Mouse (Mus musculus) neural tube, embryonic 11.5 days (tissue): ENCODE results near the gene Bmi1. TPM values are rescaled to one million over a fixed set of nuclear protein-coding genes. Genes with fewer than 3 reads are reported as not detected.
A peak's percentile ranks its signal among the peaks of the same experiment; 100 is the strongest.

Experiments used
- ATAC-seq: fragments of 200-750 bp; cut with Nextera tagmentation; 2 replicates; pipeline ENCODE4 v1.8.0; 2017; ENCODE audit warnings: moderate number of reproducible peaks, mild to moderate bottlenecking, moderate TSS enrichment, moderate library complexity; ENCODE audit not compliant: insufficient read depth, low FRiP score, low TSS enrichment
- DNase-seq: peaks from one replicate; pipeline ENCODE4 v3.0.0-alpha.2; 2015; ENCODE audit warnings: low spot score
- H3K27ac ChIP-seq: fragments of 300-500 bp; sonication (generic); 2 replicates; pipeline ENCODE4 v1.5.1; 2014; ENCODE audit warnings: low read depth, mild to moderate bottlenecking, low read length
- H3K27me3 ChIP-seq: fragments of 300-500 bp; sonication (generic); 2 replicates; pipeline ENCODE4 v1.6.1; 2014; ENCODE audit warnings: mild to moderate bottlenecking, low read length, mixed read lengths; ENCODE audit not compliant: control insufficient read depth, insufficient read depth
- H3K36me3 ChIP-seq: fragments of 300-500 bp; sonication (generic); 2 replicates; pipeline ENCODE4 v1.6.1; 2014; ENCODE audit warnings: mild to moderate bottlenecking, low read length, moderate library complexity, mixed read lengths; ENCODE audit not compliant: control insufficient read depth, insufficient read depth
- H3K4me1 ChIP-seq: fragments of 300-500 bp; sonication (generic); 2 replicates; pipeline ENCODE4 v1.6.1; 2014; ENCODE audit warnings: low read length, mixed read lengths; ENCODE audit not compliant: control insufficient read depth, insufficient read depth
- H3K4me2 ChIP-seq: fragments of 300-500 bp; sonication (generic); 2 replicates; pipeline ENCODE4 v1.6.1; 2014; ENCODE audit warnings: low read depth, mild to moderate bottlenecking, moderate library complexity
- H3K4me3 ChIP-seq: fragments of 300-500 bp; sonication (generic); 2 replicates; pipeline ENCODE4 v1.5.1; 2014; ENCODE audit warnings: low read depth, low read length
- H3K9ac ChIP-seq: fragments of 300-500 bp; sonication (generic); 2 replicates; pipeline ENCODE4 v1.6.1; 2014; ENCODE audit warnings: mild to moderate bottlenecking, low read length
- H3K9me3 ChIP-seq: fragments of 300-500 bp; sonication (generic); 2 replicates; pipeline ENCODE4 v1.6.1; 2016; ENCODE audit warnings: low read length; ENCODE audit not compliant: control insufficient read depth
- WGBS: fragments of 180-500 bp; shearing (Covaris S2); extraction: QIAGEN DNeasy Blood & Tissue Kit; methylation state at CpG from one replicate; pipeline ENCODE4 v1.1.7; 2014; 5-methylcytosine and 5-hydroxymethylcytosine counted together
- polyA plus RNA-seq: library from polyadenylated mRNA; unstranded; fragments of >200 nt; fragmentation: Nextera tagmentation; extraction: Ambion mirVana; gene quantifications from 2 replicates; pipeline ENCODE4 v1.2.1, GENCODE M21; 2014

Gene Bmi1
- polyA plus RNA-seq, 1 experiment from 2014 or later: 43.8 TPM

GRCm38 (mm10) chr2:18684062-18684461, 7.2 kb downstream of the Bmi1 start:
- no peaks in the 10 kb centered on the region for H3K36me3 ChIP-seq
- no peak overlapping the region for H3K9ac ChIP-seq
- no peak overlapping the region for H3K4me2 ChIP-seq
- no peak for DNase-seq
- WGBS: 32% methylated on average over 5 of the region's 5 CpGs
- no peak for ATAC-seq
- peaks cover 10% of the 10 kb centered on the region for H3K4me1 ChIP-seq
- H3K27me3 ChIP-seq: peaks cover 65% of the 10 kb centered on the region
- no peaks in the 10 kb centered on the region for H3K9me3 ChIP-seq
- H3K4me3 ChIP-seq: no peak overlapping the region
- no peak overlapping the region for H3K27ac ChIP-seq

GRCm38 (mm10) chr2:18686386-18686785, 9.6 kb downstream of the Bmi1 start:
- DNase-seq: no peak
- H3K4me3 ChIP-seq: no peak overlapping the region
- H3K9me3 ChIP-seq: no peaks in the 10 kb centered on the region
- ATAC-seq: no peak
- H3K4me2 ChIP-seq: no peak overlapping the region
- 0 out of 2 replicates have a peak, but pooled peaks cover 2% of the 10 kb centered on the region for H3K4me1 ChIP-seq
- 9% methylated on average over 6 of the region's 6 CpGs for WGBS
- no peaks in the 10 kb centered on the region for H3K36me3 ChIP-seq
- H3K9ac ChIP-seq: no peak overlapping the region
- no peak overlapping the region for H3K27ac ChIP-seq
- peaks cover 69% of the 10 kb centered on the region for H3K27me3 ChIP-seq

- DNase-seq: no peak
- Histone ChIP-seq H3K27me3 (peaks cover 70% of the 10 kb centered on the region), H3K4me2 (no peak overlapping the region), H3K9ac (no peak overlapping the region), H3K36me3 (no peaks in the 10 kb centered on the region), H3K9me3 (no peaks in the 10 kb centered on the region), H3K27ac (no peak overlapping the region), H3K4me3 (no peak overlapping the region), H3K4me1 (0 out of 2 replicates have a peak, but pooled peaks cover 2% of the 10 kb centered on the region)
- WGBS: 4% methylated on average over 8 of the region's 8 CpGs
- no peak for ATAC-seq
These were observed 10.2 kb downstream of the Bmi1 start for GRCm38 (mm10) chr2:18686826-18687519.

- no peak overlapping the region for H3K27ac ChIP-seq
- H3K36me3 ChIP-seq: no peaks in the 10 kb centered on the region
- H3K4me1 ChIP-seq: 0 out of 2 replicates have a peak, but pooled peaks cover 2% of the 10 kb centered on the region
- H3K27me3 ChIP-seq: peaks cover 72% of the 10 kb centered on the region
- 3% methylated on average over 9 of the region's 9 CpGs for WGBS
- no peak for DNase-seq
- H3K9ac ChIP-seq: no peak overlapping the region
- H3K4me3 ChIP-seq: no peak overlapping the region
- ATAC-seq: no peak
- no peaks in the 10 kb centered on the region for H3K9me3 ChIP-seq
- no peak overlapping the region for H3K4me2 ChIP-seq
These were observed 10.9 kb downstream of the Bmi1 start for GRCm38 (mm10) chr2:18687671-18688170.

- Histone ChIP-seq H3K27me3 (peaks cover 75% of the 10 kb centered on the region), H3K27ac (no peak overlapping the region), H3K9me3 (no peaks in the 10 kb centered on the region), H3K36me3 (no peaks in the 10 kb centered on the region), H3K4me3 (peak overlapping the region; percentile 23), H3K4me1 (0 out of 2 replicates have a peak, but pooled peaks cover 2% of the 10 kb centered on the region), H3K4me2 (no peak overlapping the region), H3K9ac (no peak overlapping the region)
- ATAC-seq (no peak), DNase-seq (no peak)
- whole genome bisulfite sequencing: 5% methylated on average over 6 of the region's 6 CpGs
These were observed 11.5 kb downstream of the Bmi1 start for GRCm38 (mm10) chr2:18688286-18688685.

GRCm38 (mm10) chr2:18688708-18689063, 11.9 kb downstream of the Bmi1 start:
- peak overlapping the region; percentile 72 for H3K4me2 ChIP-seq
- WGBS: under 1% methylated on average over 43 of the region's 45 CpGs

GRCm38 (mm10) chr2:18689064-18689921, 12.5 kb downstream of the Bmi1 start:
- H3K27me3 ChIP-seq: peaks cover 73% of the 10 kb centered on the region

More at GRCm38 (mm10) chr2:18688708-18689063, 11.9 kb downstream of the Bmi1 start:
- H3K9ac ChIP-seq: no peak overlapping the region
- ATAC-seq (peak; percentile 27; the same call in 1 of the 2 replicates), DNase-seq (peak; percentile 84)
- no peaks in the 10 kb centered on the region for H3K9me3 ChIP-seq
- H3K27me3 ChIP-seq: peaks cover 75% of the 10 kb centered on the region
- H3K4me3 ChIP-seq: peak overlapping the region; percentile 23
- H3K36me3 ChIP-seq: no peaks in the 10 kb centered on the region
- peaks cover 2% of the 10 kb centered on the region; the same call in 1 of the 2 replicates for H3K4me1 ChIP-seq
- H3K27ac ChIP-seq: no peak overlapping the region

GRCm38 (mm10) chr2:18690055-18690691, 13.4 kb downstream of the Bmi1 start:
- Histone ChIP-seq H3K4me2 (peak overlapping the region; percentile 72), H3K9me3 (no peaks in the 10 kb centered on the region), H3K27me3 (peaks cover 71% of the 10 kb centered on the region), H3K27ac (no peak overlapping the region), H3K36me3 (no peaks in the 10 kb centered on the region), H3K4me1 (peaks cover 2% of the 10 kb centered on the region; the same call in 1 of the 2 replicates), H3K4me3 (peak overlapping the region; percentile 43), H3K9ac (peak overlapping the region; percentile 60)
- DNase-seq: peak; percentile 84
- ATAC-seq: peak; percentile 70
- under 1% methylated on average over 58 of the region's 58 CpGs for WGBS

More at GRCm38 (mm10) chr2:18689064-18689921, 12.5 kb downstream of the Bmi1 start:
- DNase-seq (peak; percentile 71), ATAC-seq (no peak; the same call in none of the 2 replicates)
- Histone ChIP-seq H3K9ac (peak overlapping the region; percentile 60), H3K27ac (no peak overlapping the region), H3K4me2 (peak overlapping the region; percentile 72), H3K4me1 (peaks cover 2% of the 10 kb centered on the region; the same call in 1 of the 2 replicates), H3K9me3 (no peaks in the 10 kb centered on the region), H3K36me3 (no peaks in the 10 kb centered on the region), H3K4me3 (peak overlapping the region; percentile 43)
- under 1% methylated on average over 51 of the region's 51 CpGs for WGBS
